Mouse (Mus musculus) frontal cortex, postnatal 25 days (tissue): Measurements from ENCODE around the gene Lrrc32.

ENCODE experiments used
- DNase-seq, 2 experiments: peaks; one replicate each; pipeline ENCODE4 v3.0.0; 2022; ENCODE audit warnings: low spot score in 2 of 2

The Lrrc32 gene

DNA sequence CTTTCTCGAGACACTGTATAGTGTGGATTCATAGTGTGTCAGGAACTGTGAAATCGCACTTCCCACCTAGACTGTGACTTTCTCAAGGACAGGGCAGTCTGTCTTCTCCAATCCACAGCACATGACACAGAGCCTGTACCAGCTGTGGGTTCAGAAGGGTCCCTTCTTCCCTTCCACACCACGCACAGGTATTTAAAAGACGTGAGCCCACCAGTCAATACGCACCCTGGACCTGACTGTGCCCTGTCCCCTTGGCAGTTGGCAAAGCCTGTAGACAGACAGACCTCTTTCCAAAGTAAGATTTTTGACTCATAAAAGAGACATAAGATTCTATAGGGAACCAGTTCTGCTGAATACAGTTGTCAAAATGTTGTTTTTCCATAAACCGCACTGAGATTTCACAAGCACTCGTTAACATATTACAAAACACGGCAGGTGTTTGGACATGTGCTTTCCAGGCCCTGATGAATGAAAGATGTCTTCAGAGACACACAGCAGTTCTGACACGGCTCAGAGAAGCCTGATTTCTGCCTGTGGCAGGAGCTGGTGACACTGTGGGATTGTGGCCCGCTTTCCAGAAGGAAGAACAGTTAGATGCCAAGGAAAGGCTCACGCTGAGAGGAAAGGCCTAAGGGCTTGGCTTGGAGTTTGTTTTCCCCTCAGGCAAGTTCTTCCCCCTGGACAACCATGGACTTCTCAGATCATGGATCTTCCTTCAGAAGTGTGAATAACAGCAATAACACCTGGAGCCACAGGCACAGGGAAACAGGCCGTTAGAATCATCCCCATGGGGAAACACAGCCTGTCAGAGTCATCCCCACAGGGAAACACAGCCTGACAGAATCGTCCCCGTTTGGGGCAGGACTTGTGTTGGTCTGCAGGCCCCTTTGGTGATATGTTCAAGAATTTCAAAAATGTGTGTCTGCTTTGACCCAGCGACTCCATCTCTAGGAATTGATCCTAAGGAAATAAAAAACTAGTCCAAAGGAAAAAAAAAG lies 22.2 kb downstream of the Lrrc32 start:
- no peak for DNase-seq

- no peak for DNase-seq
Measured at GRCm38 (mm10) chr7:98513251-98513650, 24.2 kb downstream of the Lrrc32 start.

GRCm38 (mm10) chr7:98522576-98522975 lies 33.5 kb downstream of the Lrrc32 start:
- no peak for DNase-seq

DNA sequence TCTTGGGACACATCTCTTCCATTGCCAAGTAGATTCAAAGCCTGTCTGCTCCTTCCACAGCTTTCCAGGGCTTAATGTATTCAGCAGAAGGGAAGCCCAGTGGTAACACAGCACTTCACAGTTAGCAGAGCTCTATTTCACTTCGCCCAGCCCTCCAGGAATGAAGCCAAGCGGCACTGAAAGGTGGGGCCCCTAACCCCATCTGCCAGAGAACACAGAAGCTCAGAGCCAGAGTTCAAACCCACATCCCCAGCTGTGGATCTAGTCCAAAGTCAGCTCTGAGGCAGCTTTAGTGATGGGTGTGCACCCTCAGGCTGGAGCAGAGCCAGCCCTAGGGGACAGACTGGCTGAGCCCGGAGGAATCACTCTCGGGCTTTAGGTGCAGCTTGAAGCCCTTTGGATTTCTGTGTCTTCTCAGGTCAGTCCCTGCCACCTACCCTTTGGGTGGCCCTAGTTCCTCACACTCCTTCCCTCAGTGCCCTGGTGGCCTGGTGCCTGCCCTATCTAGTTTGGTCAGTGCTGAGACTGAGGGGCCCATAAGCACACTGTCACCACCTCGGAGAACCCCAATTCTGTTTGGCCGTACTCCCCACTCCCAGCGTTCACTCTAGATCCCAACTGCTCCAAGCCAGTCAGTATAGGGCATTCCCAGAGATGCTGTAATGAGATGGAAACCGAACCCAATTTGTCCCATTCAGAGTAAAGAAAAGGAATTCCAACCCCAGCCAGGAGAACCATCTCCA lies 34.2 kb downstream of the Lrrc32 start:
- no peak for DNase-seq

GRCm38 (mm10) chr7:98523813-98524361 lies 34.8 kb downstream of the Lrrc32 start:
- DNase-seq, result no peak

DNA sequence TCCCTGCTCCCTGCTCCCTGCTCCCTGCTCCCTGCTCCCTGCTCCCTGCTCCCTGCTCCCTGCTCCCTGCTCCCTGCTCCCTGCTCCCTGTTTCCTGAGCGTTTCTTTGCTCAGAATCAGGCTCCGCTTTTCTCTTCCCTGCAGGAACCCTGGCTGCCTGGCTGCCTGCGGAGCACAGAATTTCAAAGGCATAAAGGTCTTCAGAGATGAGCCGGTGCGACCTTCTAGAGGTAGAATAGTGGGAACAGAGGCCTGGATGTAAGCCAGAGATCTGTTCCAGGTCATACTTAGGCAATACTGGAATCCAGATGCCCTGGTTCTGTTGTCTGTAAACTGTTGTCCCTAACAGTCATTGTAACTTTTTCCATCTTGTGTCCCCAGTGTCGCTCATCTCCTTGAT lies 35.3 kb downstream of the Lrrc32 start:
- DNase-seq, result no peak

DNA sequence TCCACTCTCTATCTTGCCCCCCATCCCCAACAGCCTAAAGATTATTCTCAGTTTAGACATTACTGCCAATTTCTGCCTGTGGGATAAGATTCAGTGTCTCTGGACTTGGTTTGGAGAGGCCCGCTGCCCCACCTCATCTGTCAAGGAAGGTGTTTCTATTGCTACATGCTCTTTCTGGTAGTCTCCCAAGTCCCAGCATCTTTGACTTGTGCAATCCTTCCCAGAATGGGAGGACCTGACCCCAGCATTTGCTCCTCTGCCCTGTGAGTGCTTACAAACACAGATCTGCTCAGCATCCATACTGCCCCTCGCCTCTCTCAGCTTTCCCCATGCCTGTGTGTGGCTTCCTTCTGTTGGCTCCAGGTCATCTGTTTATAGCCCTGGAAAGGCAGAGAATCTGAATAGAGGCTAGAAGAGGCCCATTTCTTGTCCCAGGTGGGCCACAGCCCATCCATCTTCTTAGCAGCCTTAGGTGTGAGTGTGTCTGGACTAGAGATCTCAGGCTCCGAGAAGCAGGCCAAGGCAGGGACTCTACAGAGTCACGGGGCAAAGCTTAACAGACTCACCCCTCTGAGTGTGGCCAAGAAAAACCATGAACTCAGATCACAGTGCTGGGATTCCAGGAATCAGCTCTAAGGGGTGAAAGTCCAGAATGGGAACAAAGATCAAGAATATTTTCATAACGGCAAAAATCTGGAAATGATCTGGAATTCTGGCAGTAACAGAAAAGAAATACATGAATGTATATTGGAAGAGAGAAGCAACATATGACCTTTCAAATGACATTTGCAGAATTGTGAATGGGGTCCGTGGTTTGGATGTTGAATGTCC lies 36.0 kb downstream of the Lrrc32 start:
- no peak for DNase-seq

DNA sequence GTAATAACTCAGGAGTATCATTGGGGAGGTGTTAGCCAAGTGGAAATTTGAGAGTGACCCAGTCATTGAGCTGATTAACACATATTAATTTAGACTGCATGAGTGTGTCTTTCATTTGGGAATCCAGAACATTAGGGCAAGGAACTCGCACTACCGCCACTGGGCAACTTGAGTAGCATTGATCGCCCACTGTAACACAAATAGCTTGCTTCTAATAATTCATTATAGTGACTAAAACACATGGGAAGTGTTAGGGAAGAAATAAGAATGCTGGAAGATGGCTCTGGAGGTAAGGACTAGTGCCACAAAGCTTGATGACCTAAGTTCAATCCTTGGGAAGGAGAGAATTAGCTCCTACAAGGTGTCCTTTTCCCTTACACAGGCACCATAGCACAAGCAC lies 38.0 kb downstream of the Lrrc32 start:
- DNase-seq, result no peak

- DNase-seq, result no peak
Measured at GRCm38 (mm10) chr7:98531612-98532011, 42.5 kb downstream of the Lrrc32 start.

- no peak for DNase-seq
Measured at GRCm38 (mm10) chr7:98532981-98533380, 43.9 kb downstream of the Lrrc32 start.

GRCm38 (mm10) chr7:98534432-98534855 lies 45.4 kb downstream of the Lrrc32 start:
- DNase-seq, result no peak

- no peak for DNase-seq
Measured at GRCm38 (mm10) chr7:98535191-98535590, 46.1 kb downstream of the Lrrc32 start.

DNA sequence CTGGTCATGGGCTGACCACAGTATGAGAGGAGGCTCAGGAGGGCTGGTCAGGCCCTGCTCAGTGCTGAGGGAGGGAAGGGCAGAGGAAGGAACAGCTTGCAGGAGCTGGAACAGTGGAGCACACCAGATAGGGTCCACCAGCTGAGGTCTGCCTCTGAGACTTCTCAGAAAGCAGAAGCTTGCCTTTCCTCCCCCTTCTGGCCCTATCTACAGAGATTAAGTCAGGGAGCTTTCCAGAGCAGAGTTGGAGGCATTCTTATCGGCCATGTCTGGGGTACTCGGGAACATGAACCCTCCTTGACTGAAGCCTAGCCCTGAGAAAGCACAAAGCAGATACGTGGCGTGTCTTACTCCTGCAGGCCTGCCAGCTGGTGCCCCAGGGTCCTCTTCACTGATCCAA lies 46.8 kb downstream of the Lrrc32 start:
- DNase-seq, result no peak

- DNase-seq, result no peak
Measured at GRCm38 (mm10) chr7:98537210-98537966, 48.3 kb downstream of the Lrrc32 start.

- no peak for DNase-seq
Measured at GRCm38 (mm10) chr7:98537967-98538573, 49.0 kb downstream of the Lrrc32 start.

DNA sequence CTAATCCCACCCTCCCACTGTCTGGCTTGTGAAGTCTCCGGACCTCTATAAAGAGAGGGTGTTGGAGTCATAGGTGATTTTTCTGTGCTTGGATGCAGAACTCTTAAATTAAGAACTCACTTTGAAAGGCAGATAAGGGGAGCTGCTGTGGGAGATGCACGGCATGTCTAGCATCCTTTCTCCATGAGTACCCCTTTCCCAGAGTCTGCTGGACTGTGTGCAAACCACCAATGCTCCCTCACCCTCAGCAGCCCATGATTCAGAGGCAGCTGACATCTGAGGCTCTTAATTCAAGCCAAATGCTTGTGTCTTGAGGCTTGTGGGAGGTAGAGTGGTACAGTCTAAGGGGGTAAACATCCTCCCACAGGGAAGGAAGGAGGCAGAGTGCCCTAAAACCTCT lies 51.8 kb downstream of the Lrrc32 start:
- DNase-seq, result no peak

DNA sequence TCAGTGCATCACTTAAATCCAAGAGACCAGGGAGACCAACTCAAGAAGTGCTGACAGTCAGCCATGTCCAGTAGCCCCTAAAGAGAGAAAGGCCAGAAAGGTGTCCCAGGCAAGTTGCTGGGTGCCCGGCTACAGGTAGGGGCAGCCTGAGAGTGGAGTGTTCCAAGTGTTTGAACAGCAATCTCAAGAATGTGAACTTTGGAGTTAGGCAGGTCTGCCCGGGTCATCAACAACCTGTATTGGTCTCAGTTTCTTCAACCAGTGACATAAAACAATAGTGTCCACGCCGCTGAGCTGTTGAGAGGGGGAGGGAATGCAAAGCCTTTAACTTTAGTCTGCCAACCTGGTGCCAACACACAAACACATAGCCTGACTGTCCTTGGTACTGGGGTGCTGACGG lies 52.5 kb downstream of the Lrrc32 start:
- no peak for DNase-seq

- no peak for DNase-seq
Measured at GRCm38 (mm10) chr7:98542267-98542666, 53.2 kb downstream of the Lrrc32 start.

DNA sequence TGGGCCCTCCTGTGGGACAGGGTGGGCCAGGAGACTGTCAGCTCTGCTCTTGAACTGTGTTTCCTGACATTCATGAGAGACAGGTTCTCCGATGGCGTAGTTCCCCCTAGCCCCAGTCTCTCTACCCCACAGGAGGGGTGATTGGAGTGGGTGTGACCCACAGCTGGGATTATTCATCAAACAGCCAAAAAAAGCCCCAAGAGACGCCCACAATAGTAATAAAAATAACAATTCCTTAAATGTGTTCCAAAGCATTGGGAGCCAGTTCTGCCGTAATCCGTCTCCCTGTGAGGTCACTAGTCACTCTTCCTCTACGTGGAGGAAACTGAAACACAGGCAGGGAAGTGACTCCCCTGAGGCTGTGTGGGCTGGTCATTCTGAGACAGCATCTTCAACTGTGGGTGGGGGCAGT lies 53.7 kb downstream of the Lrrc32 start:
- DNase-seq, result no peak

DNA sequence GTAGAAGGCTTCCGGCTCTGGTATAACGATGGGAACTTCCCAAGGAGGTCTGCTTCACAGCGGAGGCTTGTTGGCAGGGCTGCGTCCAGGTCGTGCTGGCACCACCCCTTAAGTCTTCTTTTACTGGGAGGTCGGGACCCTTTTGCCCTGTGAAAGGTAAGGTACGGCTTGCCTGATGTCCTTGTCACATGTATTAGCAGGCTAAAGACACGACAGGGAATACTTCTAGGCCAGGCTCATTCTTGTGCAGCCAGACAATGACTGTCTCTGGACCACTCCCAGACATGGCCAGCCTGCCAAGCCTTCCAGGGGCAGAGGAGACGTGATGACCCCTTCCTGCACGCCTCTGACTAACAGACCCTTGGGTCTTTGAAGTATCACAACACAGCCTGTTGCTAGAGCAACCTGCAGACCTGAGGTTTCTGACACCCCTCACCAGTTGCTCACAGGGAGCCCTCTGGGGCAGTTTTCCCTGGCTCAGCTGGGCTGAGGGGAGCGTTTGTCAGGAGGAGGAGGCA lies 54.8 kb downstream of the Lrrc32 start:
- no peak for DNase-seq
